Mouse (Mus musculus) kidney, postnatal 0 days (tissue): ENCODE data around the gene Mllt10. TPM values are rescaled to one million over a fixed set of nuclear protein-coding genes. Genes with fewer than 3 reads are reported as not detected.

ENCODE experiments used
- ATAC-seq: fragments of 200-750 bp; cut with Nextera tagmentation; replicated peaks from 2 replicates; pipeline ENCODE4 v1.8.0; 2017; ENCODE audit warnings: low read depth, moderate number of reproducible peaks, moderate TSS enrichment, moderate library complexity; ENCODE audit not compliant: low FRiP score
- DNase-seq: peaks from one replicate; pipeline ENCODE4 v3.0.0-alpha.2; 2016; ENCODE audit warnings: low spot score
- H3K27ac ChIP-seq: fragments of 300-500 bp; sonication (generic); 2 replicates; pipeline ENCODE4 v1.5.1; 2014; ENCODE audit warnings: mild to moderate bottlenecking
- H3K27me3 ChIP-seq: fragments of 300-500 bp; sonication (generic); 2 replicates; pipeline ENCODE4 v1.6.1; 2014; ENCODE audit warnings: low read length, mixed read lengths; ENCODE audit not compliant: insufficient read depth
- H3K36me3 ChIP-seq: fragments of 300-500 bp; sonication (generic); 2 replicates; pipeline ENCODE4 v1.6.1; 2014; ENCODE audit warnings: low read length, mixed read lengths; ENCODE audit not compliant: insufficient read depth
- H3K4me1 ChIP-seq: fragments of 300-500 bp; sonication (generic); replicated peaks from 2 replicates; pipeline ENCODE4 v1.6.1; 2014; ENCODE audit warnings: antibody characterized with exemption, low read length, mixed read lengths; ENCODE audit not compliant: insufficient read depth
- H3K4me2 ChIP-seq: fragments of 300-500 bp; sonication (generic); 2 replicates; pipeline ENCODE4 v1.6.1; 2014; ENCODE audit warnings: mild to moderate bottlenecking, low read length, moderate library complexity, mixed read lengths
- H3K4me3 ChIP-seq: fragments of 300-500 bp; sonication (generic); replicated peaks from 2 replicates; pipeline ENCODE4 v1.5.1; 2014; ENCODE audit warnings: low read depth, low read length
- H3K9ac ChIP-seq: fragments of 300-500 bp; sonication (generic); 2 replicates; pipeline ENCODE4 v1.6.1; 2014; ENCODE audit warnings: low read depth, low read length
- H3K9me3 ChIP-seq: fragments of 300-500 bp; sonication (generic); replicated peaks from 2 replicates; pipeline ENCODE4 v1.6.1; 2016; ENCODE audit warnings: low read length, inconsistent platforms, mixed read lengths
- CTCF ChIP-seq: IDR thresholded peaks from 2 replicates; pipeline ENCODE4 v1.5.1; 2016; ENCODE audit warnings: antibody characterized with exemption, low read depth, mild to moderate bottlenecking, moderate library complexity
- WGBS: fragments of 180-500 bp; shearing (Covaris S2); extraction: QIAGEN DNeasy Blood & Tissue Kit; methylation state at CpG from one replicate; pipeline ENCODE4 v1.1.7; 2014; 5-methylcytosine and 5-hydroxymethylcytosine counted together
- polyA plus RNA-seq: library from polyadenylated mRNA; unstranded; fragments of >200 nt; fragmentation: Nextera tagmentation; extraction: Ambion mirVana; gene quantifications from 2 replicates; pipeline ENCODE4 v1.2.1, GENCODE M21; 2015

Mllt10 gene
- polyA plus RNA-seq, 1 experiment from 2014 or later: 48.9 TPM

DNA sequence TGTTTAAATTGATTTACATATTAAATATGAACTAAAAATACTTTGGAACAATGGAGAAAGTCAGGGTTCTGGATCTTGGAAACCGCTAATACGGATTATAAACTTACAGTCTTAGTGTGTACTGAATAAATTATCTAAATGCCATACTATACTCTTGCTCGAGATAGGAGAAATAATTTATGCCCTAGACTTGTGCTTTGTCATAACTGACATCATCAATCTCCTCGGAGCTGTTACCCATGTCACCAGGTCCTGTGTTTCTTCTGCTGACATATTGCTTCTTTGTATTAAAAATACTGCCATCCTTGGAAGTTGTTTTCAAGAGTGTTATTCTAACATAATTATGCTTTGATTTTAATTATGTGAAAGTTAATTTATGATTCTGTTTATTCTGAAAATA lies 140.2 kb downstream of the Mllt10 start:
- 50% methylated on average over 4 of the region's 4 CpGs for WGBS
- TF ChIP-seq CTCF: no peak
- Histone ChIP-seq H3K9me3 (no peaks in the 10 kb centered on the region), H3K36me3 (peaks cover 13% of the 10 kb centered on the region; the same call in 1 of the 2 replicates), H3K27me3 (no peaks in the 10 kb centered on the region), H3K9ac (no peak overlapping the region), H3K4me3 (no peak overlapping the region), H3K4me1 (peaks cover 4% of the 10 kb centered on the region; the same call in 1 of the 2 replicates), H3K27ac (no peak overlapping the region), H3K4me2 (no peak overlapping the region)
- ATAC-seq (0 out of 2 replicates have a peak, but pooled peaks have one; percentile 43), DNase-seq (peak; percentile 71)

- no peak for TF ChIP-seq CTCF
- H3K4me2 ChIP-seq: no peak overlapping the region
- no peaks in the 10 kb centered on the region for H3K9me3 ChIP-seq
- no peaks in the 10 kb centered on the region for H3K27me3 ChIP-seq
- DNase-seq: peak; percentile 90
- H3K27ac ChIP-seq: no peak overlapping the region
- H3K4me3 ChIP-seq: no peak overlapping the region
- H3K36me3 ChIP-seq: peaks cover 14% of the 10 kb centered on the region; the same call in 1 of the 2 replicates
- peak; percentile 82 for ATAC-seq
- no peak overlapping the region for H3K9ac ChIP-seq
- 37% methylated on average over 3 of the region's 3 CpGs for WGBS
- H3K4me1 ChIP-seq: peaks cover 4% of the 10 kb centered on the region; the same call in 1 of the 2 replicates
Measured at GRCm38 (mm10) chr2:18195691-18196396, 140.8 kb downstream of the Mllt10 start.

GRCm38 (mm10) chr2:18201820-18202462 lies 146.9 kb downstream of the Mllt10 start:
- no peaks in the 10 kb centered on the region for H3K4me1 ChIP-seq
- no peaks in the 10 kb centered on the region for H3K27me3 ChIP-seq
- H3K4me2 ChIP-seq: no peak overlapping the region
- no peaks in the 10 kb centered on the region for H3K9me3 ChIP-seq
- H3K9ac ChIP-seq: no peak overlapping the region
- ATAC-seq: no peak
- no peak overlapping the region for H3K27ac ChIP-seq
- DNase-seq: no peak
- WGBS: 61% methylated on average over 1 of the region's 1 CpGs
- no peak for TF ChIP-seq CTCF
- no peak overlapping the region for H3K4me3 ChIP-seq
- 0 out of 2 replicates have a peak, but pooled peaks cover 19% of the 10 kb centered on the region for H3K36me3 ChIP-seq

DNA sequence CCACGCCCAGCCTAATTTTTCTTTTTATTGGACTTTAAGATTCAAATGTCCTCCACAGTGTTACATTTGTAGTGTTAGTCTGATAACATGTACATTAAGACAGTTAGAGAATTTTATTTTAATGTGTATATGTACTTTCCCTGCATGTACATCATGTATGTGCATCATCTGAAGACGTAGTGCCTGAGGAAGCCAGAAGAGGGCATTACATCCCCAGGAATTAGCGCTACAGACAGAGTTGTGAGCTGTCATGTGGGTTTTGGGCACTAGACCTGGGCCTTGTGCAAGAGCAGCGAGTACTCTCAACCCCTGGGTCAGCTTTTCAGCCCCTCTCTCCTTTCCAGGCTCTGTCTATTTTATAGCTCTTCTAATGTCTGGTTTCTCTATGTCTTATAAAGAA lies 147.9 kb downstream of the Mllt10 start:
- DNase-seq (no peak), ATAC-seq (no peak)
- 92% methylated on average over 4 of the region's 4 CpGs for WGBS
- H3K4me3 ChIP-seq: no peak overlapping the region
- H3K9me3 ChIP-seq: no peaks in the 10 kb centered on the region
- H3K4me1 ChIP-seq: no peaks in the 10 kb centered on the region
- peak; percentile 42; the same call in 1 of the 2 replicates for TF ChIP-seq CTCF
- no peaks in the 10 kb centered on the region for H3K27me3 ChIP-seq
- no peak overlapping the region for H3K27ac ChIP-seq
- no peak overlapping the region for H3K9ac ChIP-seq
- peaks cover 25% of the 10 kb centered on the region; the same call in 1 of the 2 replicates for H3K36me3 ChIP-seq
- no peak overlapping the region for H3K4me2 ChIP-seq

DNA sequence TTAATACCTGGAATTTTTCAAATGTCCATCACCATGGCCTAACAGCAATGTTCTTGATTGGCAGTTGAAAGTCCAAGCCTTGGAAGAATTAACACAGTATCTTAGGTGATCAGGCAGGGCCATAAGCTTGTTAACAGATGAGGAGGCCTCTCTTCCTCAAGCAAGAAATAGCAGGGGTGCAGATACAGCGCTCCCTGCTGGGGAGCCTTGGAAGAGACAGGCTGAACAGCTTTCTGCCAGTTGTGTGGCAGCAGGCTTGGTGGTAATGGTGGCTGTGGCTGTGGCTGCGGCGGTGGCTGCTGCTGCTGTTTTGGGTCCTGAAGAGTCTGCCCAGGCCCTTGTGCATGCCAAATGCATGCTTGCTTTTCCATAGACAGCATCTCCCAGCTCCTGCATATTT lies 150.1 kb downstream of the Mllt10 start:
- H3K4me1 ChIP-seq: no peaks in the 10 kb centered on the region
- peak; percentile 78 for TF ChIP-seq CTCF
- 84% methylated on average over 3 of the region's 3 CpGs for WGBS
- peaks cover 38% of the 10 kb centered on the region for H3K36me3 ChIP-seq
- H3K9me3 ChIP-seq: no peaks in the 10 kb centered on the region
- H3K9ac ChIP-seq: no peak overlapping the region
- DNase-seq (peak; percentile 65), ATAC-seq (no peak)
- no peaks in the 10 kb centered on the region for H3K27me3 ChIP-seq
- no peak overlapping the region for H3K4me3 ChIP-seq
- no peak overlapping the region for H3K4me2 ChIP-seq
- no peak overlapping the region for H3K27ac ChIP-seq

DNA sequence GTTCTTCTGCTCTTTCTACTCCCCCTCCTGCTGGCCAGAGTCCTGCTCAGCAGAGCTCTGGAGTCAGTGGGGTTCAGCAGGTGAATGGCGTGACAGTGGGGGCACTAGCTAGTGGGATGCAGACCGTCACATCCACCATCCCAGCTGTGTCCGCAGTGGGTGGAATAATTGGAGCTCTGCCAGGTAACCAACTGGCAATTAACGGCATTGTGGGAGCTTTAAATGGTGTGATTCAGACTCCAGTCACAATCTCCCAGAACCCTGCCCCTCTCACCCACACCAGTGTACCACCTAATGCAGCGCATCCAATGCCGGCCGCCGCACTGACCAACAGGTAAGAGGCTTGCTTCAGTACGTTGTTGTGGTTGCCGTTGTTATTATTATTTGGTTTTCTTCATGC lies 151.8 kb downstream of the Mllt10 start:
- no peak overlapping the region for H3K27ac ChIP-seq
- peaks cover 42% of the 10 kb centered on the region for H3K36me3 ChIP-seq
- H3K4me1 ChIP-seq: no peaks in the 10 kb centered on the region
- H3K27me3 ChIP-seq: no peaks in the 10 kb centered on the region
- H3K9me3 ChIP-seq: no peaks in the 10 kb centered on the region
- ATAC-seq (no peak), DNase-seq (no peak)
- 81% methylated on average over 10 of the region's 10 CpGs for WGBS
- H3K4me2 ChIP-seq: no peak overlapping the region
- no peak overlapping the region for H3K9ac ChIP-seq
- TF ChIP-seq CTCF: no peak
- no peak overlapping the region for H3K4me3 ChIP-seq
